Mouse (Mus musculus) MEL (cell line): ENCODE measurements around the gene Agmat. TPM values are rescaled to one million over a fixed set of nuclear protein-coding genes. Genes with fewer than 3 reads are reported as not detected.
"Not testable (repeated sequence)": the region's sequence is repeated elsewhere in the genome, so short reads cannot be mapped to it uniquely, and the experiment has no call there.

Experiments
- DNase-seq: peaks from one replicate; pipeline ENCODE4 v3.0.0; 2011; ENCODE audit warnings: low read depth, low spot score
- H3K27ac ChIP-seq: 2 replicates; pipeline ENCODE4 v1.5.1; 2012; ENCODE audit warnings: low read depth, mild to moderate bottlenecking, control low read depth, low read length, moderate library complexity; ENCODE audit not compliant: control insufficient read depth
- H3K27me3 ChIP-seq, 2 experiments: fragments of 150-350 bp in 1 of 2; sonication (generic) in 1 of 2; 2 replicates each; pipeline ENCODE4 v1.6.1; 2012; ENCODE audit warnings: low read length in 2 of 2, mild to moderate bottlenecking in 2 of 2, improper control_type of control experiment in 1 of 2, moderate library complexity in 1 of 2; ENCODE audit not compliant: insufficient read depth in 2 of 2, control insufficient read depth in 1 of 2
- H3K36me3 ChIP-seq, 2 experiments: 2 replicates each; pipeline ENCODE4 v1.6.1; 2012 to 2014; ENCODE audit warnings: low read length in 2 of 2, improper control_type of control experiment in 1 of 2, inconsistent platforms in 1 of 2, mild to moderate bottlenecking in 1 of 2; ENCODE audit not compliant: insufficient read depth in 2 of 2, control insufficient read depth in 1 of 2
- H3K4me1 ChIP-seq, 2 experiments: fragments of 150-350 bp in 1 of 2; sonication (generic) in 1 of 2; 2 replicates each; pipeline ENCODE4 v1.6.1; 2012; ENCODE audit warnings: low read length in 2 of 2, improper control_type of control experiment in 1 of 2, mild to moderate bottlenecking in 1 of 2; ENCODE audit not compliant: insufficient read depth in 2 of 2, control insufficient read depth in 1 of 2
- H3K4me3 ChIP-seq, 2 experiments: fragments of 150-350 bp in 1 of 2; sonication (generic) in 1 of 2; 2 replicates each; pipeline ENCODE4 v1.5.1; 2012; ENCODE audit warnings: low read depth in 2 of 2, low read length in 2 of 2, mild to moderate bottlenecking in 2 of 2, moderate library complexity in 2 of 2, control low read depth in 1 of 2, improper control_type of control experiment in 1 of 2; ENCODE audit not compliant: control insufficient read depth in 1 of 2, insufficient read depth in 1 of 2
- H3K79me2 ChIP-seq: 2 replicates; pipeline ENCODE4 v1.6.1; 2012; ENCODE audit warnings: mild to moderate bottlenecking, low read length, moderate library complexity; ENCODE audit not compliant: control insufficient read depth, poor library complexity, insufficient read depth
- H3K9ac ChIP-seq: 2 replicates; pipeline ENCODE4 v1.6.1; 2012; ENCODE audit warnings: low read depth, mild to moderate bottlenecking, control low read depth, low read length, moderate library complexity; ENCODE audit not compliant: control insufficient read depth, poor library complexity, severe bottlenecking
- H3K9me3 ChIP-seq: fragments of 150-350 bp; sonication (generic); replicated peaks from 2 replicates; pipeline ENCODE4 v1.6.1; 2012; ENCODE audit warnings: mild to moderate bottlenecking, low read length, improper control_type of control experiment, moderate library complexity; ENCODE audit not compliant: insufficient read depth
- CHD1 ChIP-seq: IDR thresholded peaks from 2 replicates; pipeline ENCODE4 v1.6.1; 2012; ENCODE audit warnings: low read depth, mild to moderate bottlenecking, inconsistent platforms, low read length, improper control_type of control experiment
- CTCF ChIP-seq, 3 experiments: IDR thresholded peaks in 2 of 3; conservative IDR thresholded peaks in 1 of 3; 2 replicates each; pipeline ENCODE4 v1.5.1; 2011 to 2012; ENCODE audit warnings: low read length in 3 of 3, low read depth in 2 of 3, mild to moderate bottlenecking in 2 of 3, improper control_type of control experiment in 1 of 3, inconsistent platforms in 1 of 3, mixed read lengths in 1 of 3, moderate library complexity in 1 of 3; ENCODE audit not compliant: control insufficient read depth in 1 of 3, insufficient read depth in 1 of 3, poor library complexity in 1 of 3, severe bottlenecking in 1 of 3
- EP300 ChIP-seq, 2 experiments: IDR thresholded peaks; 2 replicates each; pipeline ENCODE4 v1.6.1; 2011; ENCODE audit warnings: improper control_type of control experiment in 2 of 2, low read length in 2 of 2, low read depth in 1 of 2, mild to moderate bottlenecking in 1 of 2
- ETS1 ChIP-seq: IDR thresholded peaks from 2 replicates; pipeline ENCODE4 v1.6.1; 2012; ENCODE audit warnings: low read depth, mild to moderate bottlenecking, inconsistent platforms, low read length, improper control_type of control experiment, moderate library complexity
- GABPA ChIP-seq: IDR thresholded peaks from 2 replicates; pipeline ENCODE4 v1.6.1; 2012; ENCODE audit warnings: low read depth, mild to moderate bottlenecking, inconsistent platforms, low read length, improper control_type of control experiment, moderate library complexity
- GATA1 ChIP-seq: IDR thresholded peaks from 2 replicates; pipeline ENCODE4 v1.6.1; 2011; ENCODE audit warnings: low read depth, low read length, improper control_type of control experiment
- HCFC1 ChIP-seq: IDR thresholded peaks from 2 replicates; pipeline ENCODE4 v1.6.1; 2012; ENCODE audit warnings: low read depth, mild to moderate bottlenecking, inconsistent platforms, low read length, improper control_type of control experiment, moderate library complexity
- KAT2A ChIP-seq: conservative IDR thresholded peaks from 2 replicates; pipeline ENCODE4 v1.6.1; 2012; ENCODE audit warnings: low read depth, low read length, improper control_type of control experiment, inconsistent platforms
- MAX ChIP-seq: IDR thresholded peaks from 2 replicates; pipeline ENCODE4 v1.6.1; 2011; ENCODE audit warnings: low read length, improper control_type of control experiment
- MXI1 ChIP-seq: IDR thresholded peaks from 2 replicates; pipeline ENCODE4 v1.6.1; 2011; ENCODE audit warnings: mild to moderate bottlenecking, low read depth, low read length, improper control_type of control experiment
- MYC ChIP-seq: IDR thresholded peaks from 2 replicates; pipeline ENCODE4 v1.6.1; 2011; ENCODE audit warnings: low read depth, mild to moderate bottlenecking, low read length, improper control_type of control experiment, moderate library complexity
- RAD21 ChIP-seq: IDR thresholded peaks from 2 replicates; pipeline ENCODE4 v1.6.1; 2011; ENCODE audit warnings: mild to moderate bottlenecking, low read depth, low read length, improper control_type of control experiment
- RCOR1 ChIP-seq: IDR thresholded peaks from 2 replicates; pipeline ENCODE4 v1.6.1; 2012; ENCODE audit warnings: low read depth, mild to moderate bottlenecking, inconsistent platforms, low read length, improper control_type of control experiment
- SMC3 ChIP-seq: IDR thresholded peaks from 2 replicates; pipeline ENCODE4 v1.6.1; 2011; ENCODE audit warnings: low read depth, low read length, improper control_type of control experiment
- TAL1 ChIP-seq: IDR thresholded peaks from 2 replicates; pipeline ENCODE4 v1.6.1; 2012; ENCODE audit warnings: mild to moderate bottlenecking, inconsistent platforms, low read length, moderate library complexity, mixed read lengths
- TBP ChIP-seq: IDR thresholded peaks from 2 replicates; pipeline ENCODE4 v1.8.0; 2011; ENCODE audit warnings: low read depth, low read length, improper control_type of control experiment
- TCF12 ChIP-seq: IDR thresholded peaks from 2 replicates; pipeline ENCODE4 v1.6.1; 2014; ENCODE audit warnings: low read depth, mild to moderate bottlenecking, inconsistent platforms, low read length, improper control_type of control experiment, moderate library complexity
- UBTF ChIP-seq: IDR thresholded peaks from 2 replicates; pipeline ENCODE4 v1.6.1; 2012; ENCODE audit warnings: low read depth, mild to moderate bottlenecking, inconsistent platforms, low read length, improper control_type of control experiment, moderate library complexity, borderline replicate concordance; ENCODE audit not compliant: insufficient read depth
- USF2 ChIP-seq, 2 experiments: IDR thresholded peaks; 2 replicates each; pipeline ENCODE4 v1.6.1; 2011 to 2012; ENCODE audit warnings: improper control_type of control experiment in 2 of 2, low read length in 2 of 2, borderline replicate concordance in 1 of 2, inconsistent platforms in 1 of 2, low read depth in 1 of 2, mild to moderate bottlenecking in 1 of 2; ENCODE audit not compliant: insufficient read depth in 1 of 2
- ZC3H11A ChIP-seq: IDR thresholded peaks from 2 replicates; pipeline ENCODE4 v1.6.1; 2012; ENCODE audit warnings: low read depth, mild to moderate bottlenecking, inconsistent platforms, low read length, improper control_type of control experiment
- ZKSCAN1 ChIP-seq: IDR thresholded peaks from 2 replicates; pipeline ENCODE4 v1.6.1; 2012; ENCODE audit warnings: low read depth, mild to moderate bottlenecking, inconsistent platforms, low read length, improper control_type of control experiment, moderate library complexity
- polyA plus RNA-seq, 2 experiments: library from polyadenylated mRNA; stranded (reverse) in 1 of 2; unstranded in 1 of 2; fragments of >175 nt in 1 of 2; fragments of >200 nt in 1 of 2; gene quantifications; 2 replicates each; pipeline versions ENCODE4 v1.2.1 to v1.2.4; 2012; ENCODE audit warnings: low replicate concordance in 2 of 2, low read depth in 1 of 2; ENCODE audit not compliant: insufficient read length in 2 of 2, insufficient read depth in 1 of 2, missing spikeins in 1 of 2
- total RNA-seq: library from RNA; depleted of rRNA; stranded (reverse); fragments of 300-350 nt; gene quantifications from 2 replicates; pipeline ENCODE4 v1.2.3, GENCODE M21; 2012

The Agmat gene
- total and polyA plus RNA-seq, 3 experiments: 0.07 to 0.12 TPM; not detected in 1

GRCm38 (mm10) chr4:141771823-141772222 is 25.4 kb downstream of the Agmat start:
- Histone ChIP-seq H3K4me1 (peaks cover 17 to 29% of the 10 kb centered on the region in 2 experiments), H3K79me2 (no peaks in the 10 kb centered on the region), H3K27ac (peak overlapping the region; percentile 25), H3K9ac (0 out of 2 replicates have a peak overlapping the region, but pooled peaks have one; percentile 1), H3K9me3 (no peaks in the 10 kb centered on the region), H3K27me3 (no peaks in the 10 kb centered on the region), H3K36me3 (peaks cover 3 to 31% of the 10 kb centered on the region in 2 experiments), H3K4me3 (no peak overlapping the region)
- TF ChIP-seq CHD1 (no peak), RCOR1 (0 out of 2 replicates have a peak, but pooled peaks have one; percentile 36), GABPA (no peak), ETS1 (peak; percentile 56), MXI1 (no peak), TCF12 (peak; percentile 53), KAT2A (no peak), GATA1 (peak; percentile 78), EP300 (IDR thresholded peaks at IDR 0.05; ENCODE audit: low read depth in 1 of 2, low read length in 2 of 2) (0 out of 4 replicates have a peak, but pooled peaks have one; percentile 33), TAL1 (no peak), MAX (no peak), RAD21 (no peak), CTCF (IDR thresholded peaks at IDR 0.05 in 2 of 3, conservative IDR thresholded peaks at IDR 0.05 in 1 of 3; ENCODE audit: control insufficient read depth in 1 of 3, insufficient read depth in 1 of 3, low read depth in 2 of 3, low read length in 3 of 3, poor library complexity in 1 of 3, severe bottlenecking in 1 of 3) (no peak), UBTF (no peak), USF2 (IDR thresholded peaks at IDR 0.05; ENCODE audit: borderline replicate concordance in 1 of 2, insufficient read depth in 1 of 2, low read depth in 1 of 2, low read length in 2 of 2) (no peak), SMC3 (no peak), ZC3H11A (no peak), HCFC1 (no peak), ZKSCAN1 (no peak), TBP (no peak)
- DNase-seq: peak; percentile 56

- peak; percentile 32 for DNase-seq
- H3K9me3 ChIP-seq, H3K79me2 ChIP-seq, H3K4me3 ChIP-seq, H3K27me3 ChIP-seq, H3K27ac ChIP-seq, H3K9ac ChIP-seq: not testable (repeated sequence)
- H3K36me3 ChIP-seq: peaks cover 3 to 25% of the 10 kb centered on the region in 2 experiments
- H3K4me1 ChIP-seq: peaks cover 14 to 19% of the 10 kb centered on the region in 2 experiments
- TF ChIP-seq ZC3H11A (peak; percentile 20; the same call in 1 of the 2 replicates), RAD21 (peak; percentile 21), SMC3 (peak; percentile 44), CTCF (IDR thresholded peaks at IDR 0.05 in 2 of 3, conservative IDR thresholded peaks at IDR 0.05 in 1 of 3; ENCODE audit: control insufficient read depth in 1 of 3, insufficient read depth in 1 of 3, low read depth in 2 of 3, low read length in 3 of 3, poor library complexity in 1 of 3, severe bottlenecking in 1 of 3) (peak in 2 of 3 experiments; percentile 32 to 42; a peak in 5 of 6 replicates), MYC (peak; percentile 57; the same call in 1 of the 2 replicates)
Measured at GRCm38 (mm10) chr4:141773019-141773418, 26.5 kb downstream of the Agmat start.
